Mouse (Mus musculus): Measurements from ENCODE around the gene Fam84b.
A peak's percentile ranks its signal among the peaks of the same experiment; 100 is the strongest.

The Fam84b gene

DNA sequence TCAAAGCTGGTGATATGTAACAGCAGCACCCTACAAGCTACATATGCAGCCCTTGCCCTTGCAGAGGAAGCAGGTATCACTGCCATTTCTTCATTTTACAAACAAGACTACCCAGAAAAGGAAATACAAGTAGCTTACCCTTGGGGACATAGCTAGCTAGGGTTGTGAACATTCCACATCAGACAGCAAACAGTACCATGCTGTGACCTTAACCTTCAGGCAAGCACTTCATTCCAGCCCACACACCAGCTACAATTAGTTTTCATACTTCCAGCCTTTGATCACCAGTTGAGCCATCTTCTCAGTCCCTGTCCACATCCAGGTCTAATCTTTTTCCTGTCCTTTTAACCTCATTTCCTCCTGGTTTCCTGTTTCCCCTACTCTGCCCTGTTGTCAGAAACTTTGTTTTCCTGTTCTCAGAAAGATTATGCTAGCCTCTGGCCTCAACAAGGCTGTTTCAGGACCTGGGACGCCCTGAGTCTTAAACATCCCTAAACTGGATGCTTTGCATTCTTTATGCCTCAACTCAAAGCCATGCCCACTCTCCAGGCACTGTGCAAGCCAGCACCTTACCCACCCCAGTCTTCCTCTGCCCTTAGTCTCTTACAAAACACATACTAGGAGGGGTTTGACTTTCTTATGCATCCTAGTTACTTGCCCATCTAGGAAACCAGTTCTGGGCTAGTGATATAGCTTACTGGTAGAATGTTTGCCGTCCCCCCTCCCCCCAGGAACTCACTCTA lies 19.9 kb downstream of the Fam84b start:
- DNase-seq (ENCODE audit: low spot score in 2 of 2): no peak

DNA sequence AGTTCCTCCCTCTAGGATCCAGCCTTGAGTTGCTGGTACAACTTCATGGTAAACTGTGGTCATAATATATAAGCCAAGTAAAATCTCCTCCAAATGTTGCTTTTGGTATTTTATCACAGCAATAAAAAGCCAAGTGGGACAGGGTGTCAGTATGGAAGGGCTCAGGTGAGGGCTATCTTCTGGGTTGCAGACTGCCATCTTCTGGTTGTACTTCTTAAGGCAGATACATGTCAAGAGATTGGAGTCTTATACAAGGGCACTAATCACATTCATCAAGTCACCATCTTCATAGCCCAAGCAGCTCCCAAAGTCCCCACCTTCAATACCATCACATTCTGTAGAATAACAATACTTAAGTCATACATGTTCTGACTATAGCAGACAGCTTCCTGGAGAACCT lies 21.0 kb downstream of the Fam84b start:
- DNase-seq (ENCODE audit: low spot score in 2 of 2): no peak

DNA sequence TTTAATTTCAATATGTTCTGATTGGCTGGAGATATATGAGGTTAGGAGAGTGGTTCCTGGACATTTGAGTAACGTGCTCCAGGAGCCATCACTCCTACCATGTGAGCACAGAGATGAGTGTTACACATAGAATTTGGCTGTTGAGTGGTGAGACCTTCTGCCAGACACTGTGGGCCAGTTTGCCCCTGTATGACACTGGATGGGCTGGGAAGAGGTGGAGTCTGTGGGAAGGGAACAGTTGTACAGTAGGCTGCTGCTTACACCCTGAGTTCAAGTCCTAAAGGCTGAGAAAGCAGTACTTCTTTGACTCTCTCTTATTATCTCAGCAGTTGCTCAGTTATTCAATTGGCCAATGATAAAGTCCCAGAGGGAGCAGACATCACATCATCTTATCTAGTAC lies 27.4 kb downstream of the Fam84b start:
- no peak for DNase-seq (ENCODE audit: low spot score in 2 of 2)

DNA sequence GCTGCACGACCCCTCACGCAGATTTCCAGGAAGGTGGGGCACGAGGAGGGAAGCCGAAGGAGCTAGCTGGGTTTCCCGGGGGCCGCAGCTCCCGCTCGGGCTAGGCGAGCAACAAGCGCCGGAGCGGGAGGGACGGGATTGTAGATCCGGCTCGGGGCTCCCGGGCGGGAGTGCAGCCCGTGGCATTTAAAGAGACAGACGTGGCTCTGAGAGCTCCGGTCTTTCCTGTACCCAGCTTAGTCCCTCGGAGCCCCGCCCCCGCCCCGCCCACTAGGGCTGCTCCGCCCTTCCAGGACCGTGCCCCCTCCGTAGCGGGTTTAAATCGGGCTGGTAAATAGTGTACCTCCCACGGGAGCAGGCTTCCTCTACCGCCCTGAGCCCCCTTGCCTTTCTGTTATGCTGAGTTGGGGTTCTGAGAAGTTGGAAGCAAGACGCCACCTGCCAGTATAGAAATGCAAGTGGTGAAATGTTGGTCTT lies 28.8 kb downstream of the Fam84b start:
- peak; percentile 89 to 90 for DNase-seq (ENCODE audit: low spot score in 2 of 2)

DNA sequence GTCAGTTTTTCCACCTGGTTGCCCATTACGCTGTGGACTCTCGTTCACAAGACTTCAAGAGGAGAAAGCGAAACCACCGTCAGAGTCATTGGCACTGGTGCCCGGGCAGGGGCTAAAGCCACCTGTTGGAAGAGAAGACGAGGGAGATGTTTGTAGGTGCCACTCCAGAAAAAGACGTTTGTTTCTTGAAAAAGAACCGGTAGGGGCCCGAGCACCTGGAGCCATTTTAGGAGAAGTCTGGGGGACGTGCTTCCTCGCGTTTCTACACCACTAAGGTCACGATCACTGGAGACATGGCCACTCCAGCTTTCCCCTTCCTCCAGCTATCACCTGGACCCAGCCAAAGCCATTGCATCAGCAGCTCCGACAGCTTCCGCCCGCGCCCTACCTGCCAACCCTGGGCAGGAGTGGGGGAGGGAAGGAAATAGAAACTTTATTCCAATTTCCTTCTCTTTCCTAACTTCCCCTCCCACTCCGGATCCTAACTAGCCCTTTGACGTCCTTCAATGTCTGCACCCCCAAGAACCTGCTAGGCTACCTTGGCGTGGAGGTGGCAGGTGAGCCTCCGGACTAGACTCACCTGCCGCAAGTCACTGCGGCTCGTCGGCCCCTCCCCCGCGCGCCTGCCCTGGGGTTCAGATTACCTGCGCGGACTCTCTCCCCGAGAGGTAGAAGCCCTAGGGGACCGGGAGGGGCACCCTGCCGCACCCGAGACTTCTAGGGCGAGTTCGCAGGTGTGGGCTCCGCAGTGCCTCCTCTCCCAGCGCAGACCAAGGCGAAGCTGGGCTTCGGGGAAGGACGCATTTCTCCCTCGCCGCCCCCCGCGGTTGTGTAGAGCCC lies 29.5 kb downstream of the Fam84b start:
- DNase-seq (ENCODE audit: low spot score in 2 of 2): peak in 1 of 2 experiments; percentile 11

DNA sequence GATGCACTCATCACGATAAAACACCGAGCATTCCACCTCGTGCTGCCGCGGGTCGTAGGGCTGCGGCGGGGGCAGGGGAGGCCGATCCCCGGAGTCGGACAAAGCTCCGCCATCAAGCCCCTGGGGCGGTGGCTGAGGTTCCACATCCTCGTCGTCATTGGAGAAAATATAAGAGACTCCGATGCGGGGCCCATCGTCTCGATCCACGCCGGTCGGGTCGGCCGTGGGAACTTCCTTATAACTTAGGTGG lies 30.0 kb downstream of the Fam84b start:
- peak in 1 of 2 experiments; percentile 14 for DNase-seq (ENCODE audit: low spot score in 2 of 2)

DNA sequence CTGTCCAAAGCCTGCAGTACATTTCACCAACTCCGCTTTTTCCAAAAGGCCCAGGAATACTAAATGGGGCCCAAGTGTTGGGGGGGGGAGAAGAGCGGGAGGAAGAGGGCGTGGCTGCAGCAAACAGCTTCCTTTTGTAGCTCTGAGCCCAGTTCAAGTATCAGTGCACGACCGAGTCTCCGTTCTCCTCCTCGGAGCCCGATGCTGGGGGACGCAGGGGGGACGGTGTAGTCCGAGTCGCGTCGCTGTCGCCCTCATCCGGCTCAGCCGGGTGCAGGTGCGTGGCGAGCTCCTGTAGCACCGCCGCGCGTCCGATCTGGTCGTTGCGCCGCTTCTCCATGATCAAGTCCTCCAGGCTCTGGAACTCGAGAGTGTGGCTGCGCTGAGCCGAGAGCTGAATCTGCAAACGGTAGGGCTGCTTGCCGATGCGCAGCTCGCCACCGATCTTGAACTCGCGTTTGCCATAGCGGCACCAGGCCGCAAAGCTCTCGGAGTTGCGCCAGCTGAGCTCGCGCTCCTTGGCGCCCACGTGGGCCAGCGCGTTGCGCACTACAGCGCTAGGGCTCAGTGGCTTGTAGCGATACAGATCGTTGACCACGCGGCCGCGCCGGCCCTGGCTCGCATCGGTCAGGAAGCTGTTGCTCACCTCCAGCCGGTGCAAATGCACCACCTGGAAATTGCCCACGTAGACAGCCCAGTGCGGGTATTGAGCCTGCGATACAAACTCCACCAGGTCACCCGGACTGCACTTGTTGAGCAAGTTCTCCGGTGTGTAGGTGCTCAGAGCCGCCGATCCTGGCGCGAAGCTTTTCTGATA lies 30.6 kb downstream of the Fam84b start:
- peak; percentile 61 to 76 for DNase-seq (ENCODE audit: low spot score in 2 of 2)

DNA sequence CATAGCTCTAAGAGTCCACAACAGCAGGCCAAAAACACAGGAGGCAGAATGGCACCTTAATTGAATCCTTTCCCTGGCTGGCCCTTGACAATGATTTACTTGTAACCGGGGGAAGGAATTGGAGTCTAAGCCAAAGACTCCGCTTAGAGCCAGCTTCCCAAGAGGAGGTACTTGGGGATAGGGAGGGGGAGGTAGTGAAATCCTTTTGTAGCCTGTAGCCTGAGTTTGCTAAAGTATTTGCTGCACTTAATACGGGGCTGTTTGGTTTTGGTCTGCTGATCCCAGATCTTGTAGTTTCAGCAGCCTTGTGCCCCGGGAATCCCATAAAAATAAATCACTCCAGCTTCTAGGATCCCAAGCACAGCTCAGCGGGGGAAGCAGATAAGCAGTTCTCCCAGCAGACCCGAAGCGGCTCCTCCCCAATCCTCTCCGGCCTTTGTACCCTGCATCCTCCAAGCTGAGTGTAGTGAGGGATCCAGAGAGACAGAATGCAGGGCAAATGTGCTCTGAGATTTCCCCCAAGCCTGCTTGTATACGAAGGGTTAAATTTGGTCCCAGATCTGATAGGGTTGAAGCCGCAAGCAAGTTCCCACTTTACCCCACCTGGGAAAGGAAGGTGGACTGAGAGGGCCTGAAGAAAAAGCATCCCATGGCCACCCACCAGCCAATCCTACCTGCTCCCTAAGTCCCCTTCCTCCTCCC lies 31.3 kb downstream of the Fam84b start:
- peak; percentile 8 to 20 for DNase-seq (ENCODE audit: low spot score in 2 of 2)

DNA sequence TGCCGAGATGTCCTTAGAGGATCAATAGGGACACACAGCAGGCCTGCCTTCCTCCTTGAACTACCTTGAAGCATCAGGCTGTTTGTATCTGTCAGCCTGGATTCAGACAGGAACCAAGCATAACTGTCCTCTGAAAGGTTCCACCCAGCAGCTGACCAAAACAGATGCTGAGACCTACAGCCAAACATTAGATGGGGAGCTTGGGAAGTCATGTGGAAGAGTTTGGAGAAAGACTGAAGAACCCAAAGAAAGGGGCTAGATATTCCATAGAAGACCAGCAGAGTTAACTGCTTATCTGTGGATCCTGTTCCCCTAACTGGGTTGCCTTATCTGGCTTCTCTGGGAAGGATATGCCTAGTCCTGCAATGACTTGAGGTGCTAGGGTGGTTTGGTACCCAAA lies 35.1 kb downstream of the Fam84b start:
- no peak for DNase-seq (ENCODE audit: low spot score in 2 of 2)

DNA sequence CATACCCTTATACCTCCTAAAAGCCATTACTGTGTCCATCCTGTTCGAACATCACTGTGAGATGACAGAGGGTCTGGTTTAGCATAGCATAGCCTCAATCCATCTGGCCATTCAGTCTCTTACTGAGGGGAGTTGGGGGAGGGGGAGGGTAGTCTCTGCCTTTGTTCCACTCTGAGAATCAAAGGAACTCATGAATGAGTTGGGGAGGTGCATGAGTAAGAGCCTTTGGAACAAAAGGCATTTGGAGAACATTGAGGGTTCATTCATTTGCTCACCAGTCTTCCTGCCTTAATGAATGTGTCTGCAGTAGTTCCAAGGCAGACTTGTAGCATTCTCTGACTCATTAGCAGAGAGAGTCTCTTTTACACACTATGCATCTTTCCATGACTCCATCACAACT lies 37.1 kb downstream of the Fam84b start:
- DNase-seq (ENCODE audit: low spot score in 2 of 2): no peak

DNA sequence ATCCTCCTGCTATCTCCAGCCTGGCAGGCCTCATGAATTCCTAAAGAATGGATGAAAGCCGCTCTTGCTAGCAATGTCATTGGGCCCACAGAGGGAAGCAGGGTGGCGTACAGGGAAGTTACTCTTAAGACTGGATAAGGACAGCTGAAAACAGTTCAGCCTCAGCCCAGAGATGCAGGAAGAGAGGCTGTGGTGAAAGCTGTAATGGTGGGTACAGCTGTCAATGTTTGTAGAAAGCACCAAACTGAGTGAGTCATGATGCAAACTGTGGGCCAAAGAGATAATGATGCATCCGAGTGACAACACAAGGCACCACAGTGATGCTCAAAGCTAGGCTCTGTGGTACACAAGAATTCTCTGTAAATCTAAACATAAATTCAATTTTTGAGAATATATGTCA lies 39.0 kb downstream of the Fam84b start:
- no peak for DNase-seq (ENCODE audit: low spot score in 2 of 2)

DNA sequence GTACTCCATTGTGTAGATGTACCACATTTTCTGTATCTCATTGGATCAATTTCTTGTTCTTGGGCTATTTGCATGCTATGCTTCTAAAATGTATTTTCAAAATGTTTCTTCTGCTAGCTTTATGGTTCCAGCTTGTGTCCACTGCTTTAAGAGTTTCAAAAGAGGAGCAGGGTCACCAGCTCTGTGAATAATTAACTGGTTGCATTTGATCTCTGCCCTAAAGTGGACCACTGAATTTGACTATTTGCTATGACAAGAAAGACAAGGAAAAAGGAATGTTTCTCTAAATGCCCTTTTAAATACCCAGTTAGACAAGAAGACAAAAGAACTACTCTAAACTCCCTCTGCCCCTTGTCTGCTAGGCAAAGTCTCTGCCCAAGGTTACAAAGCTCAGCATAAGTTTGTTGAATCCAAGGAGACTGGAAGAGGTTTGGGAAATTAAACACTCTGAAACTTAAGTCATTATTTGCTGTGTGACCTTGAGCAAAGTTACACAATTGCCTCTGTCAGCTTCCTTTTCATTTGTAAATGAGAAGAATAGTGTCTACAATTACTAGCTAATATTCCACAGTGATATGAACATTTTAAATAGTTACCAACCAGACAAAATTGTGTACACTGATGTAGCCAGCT lies 60.4 kb downstream of the Fam84b start:
- DNase-seq (ENCODE audit: low spot score in 2 of 2): no peak

DNA sequence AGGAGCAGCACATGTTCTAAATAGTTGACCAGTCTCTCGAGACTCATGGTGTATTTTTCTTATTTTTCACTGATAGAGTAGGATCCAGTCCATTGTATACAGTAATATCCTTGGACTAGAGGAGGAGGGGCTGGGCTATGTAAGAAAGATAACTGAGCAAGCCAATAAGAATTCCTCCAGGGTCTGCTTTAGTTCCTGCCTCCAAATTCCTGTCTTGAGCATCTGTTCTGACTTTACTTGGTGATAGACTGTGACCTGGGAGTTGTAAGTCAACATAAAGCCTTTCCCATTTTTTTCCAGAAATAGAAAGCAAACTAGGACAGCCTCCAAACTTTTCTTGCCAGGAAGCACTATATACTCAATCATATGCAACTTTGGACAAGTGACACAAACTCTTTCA lies 64.5 kb downstream of the Fam84b start:
- DNase-seq (ENCODE audit: low spot score in 2 of 2): no peak

DNA sequence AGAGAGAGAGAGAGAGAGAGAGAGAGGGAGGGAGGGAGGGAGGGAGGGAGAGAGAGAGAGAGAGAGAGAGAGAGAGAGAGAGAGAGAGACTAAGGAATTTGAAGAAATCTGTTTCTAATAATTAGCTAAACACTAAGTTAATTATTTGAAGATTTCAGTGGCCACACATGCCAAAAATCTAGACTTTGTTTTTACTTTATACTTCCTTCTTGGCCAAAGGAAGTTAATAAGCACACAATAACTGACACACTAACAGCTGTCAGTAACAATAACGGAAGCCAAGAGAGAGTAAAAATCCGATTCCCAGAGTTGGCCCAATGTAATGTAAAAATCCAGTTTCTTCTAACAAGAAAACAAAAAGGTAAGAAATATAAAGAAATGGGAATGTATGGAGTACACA lies 69.8 kb downstream of the Fam84b start:
- DNase-seq (ENCODE audit: low spot score in 2 of 2): no peak

DNA sequence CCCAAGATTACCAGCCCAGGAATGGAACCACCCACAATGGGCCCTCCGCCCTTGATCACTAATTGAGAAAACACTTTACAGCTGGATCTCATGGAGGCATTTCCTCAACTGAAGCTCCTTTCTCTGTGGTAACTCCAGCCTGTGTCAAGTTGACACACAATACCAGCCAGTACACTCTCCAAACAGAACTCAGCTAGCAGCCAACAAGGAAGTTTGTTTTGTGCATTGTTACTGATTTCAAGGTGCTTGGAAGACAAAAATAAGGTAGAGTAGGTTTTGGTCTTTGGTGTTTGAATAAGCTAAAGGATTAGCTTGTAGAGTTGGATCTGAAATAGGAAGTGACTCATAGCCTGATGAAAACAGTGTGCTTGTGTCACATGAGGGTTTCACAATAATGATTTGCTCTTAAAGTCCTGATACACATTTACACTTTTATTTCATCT lies 74.0 kb downstream of the Fam84b start:
- no peak for DNase-seq (ENCODE audit: low spot score in 2 of 2)

DNA sequence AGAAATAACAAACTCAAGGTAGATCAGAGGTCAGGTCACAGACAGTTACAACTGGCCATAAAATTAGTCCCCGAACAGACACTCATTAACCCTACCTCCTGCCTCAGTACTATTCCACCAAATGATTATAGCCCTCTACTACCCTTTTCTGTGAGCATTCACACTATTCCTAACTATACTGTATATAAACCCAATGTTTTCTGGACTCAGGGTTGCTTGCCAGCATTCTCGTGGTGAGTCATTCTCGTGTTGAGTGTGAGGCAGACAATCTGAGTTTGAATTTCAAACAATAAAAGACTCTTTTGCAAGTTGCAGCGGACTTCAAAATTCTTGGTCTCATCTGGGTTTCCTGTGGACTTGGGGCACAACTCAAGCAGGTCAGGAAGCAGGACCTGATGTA lies 74.5 kb downstream of the Fam84b start:
- no peak for DNase-seq (ENCODE audit: low spot score in 2 of 2)
